Mouse (Mus musculus) kidney, adult 2 months (tissue): ENCODE measurements at regions not wholly inside any gene's neighbourhood (a gene's known extent, or its start where the extent isn't known, plus 50 kb on each side); places are given as distances from the start of the nearest gene placed in this dataset.

Experiments used
- DNase-seq: peaks from one replicate; pipeline ENCODE4 v3.0.0; 2021
- H3K27ac ChIP-seq: fragments of 200-500 bp; 2 replicates; pipeline ENCODE4 v1.5.1; 2012; ENCODE audit warnings: low read depth, low read length, control low read depth, inconsistent platforms; ENCODE audit not compliant: insufficient read depth
- H3K27me3 ChIP-seq: fragments of 200-500 bp; replicated peaks from 2 replicates; pipeline ENCODE4 v1.6.1; 2012; ENCODE audit warnings: mild to moderate bottlenecking, moderate library complexity, low read length, inconsistent platforms; ENCODE audit not compliant: control insufficient read depth, insufficient read depth
- H3K36me3 ChIP-seq: fragments of 200-500 bp; 2 replicates; pipeline ENCODE4 v1.6.1; 2012; ENCODE audit warnings: mild to moderate bottlenecking, moderate library complexity, low read length, inconsistent platforms; ENCODE audit not compliant: control insufficient read depth, insufficient read depth
- H3K4me1 ChIP-seq: fragments of 200-500 bp; 2 replicates; pipeline ENCODE4 v1.6.1; 2011; ENCODE audit warnings: low read length; ENCODE audit not compliant: control insufficient read depth, insufficient read depth
- H3K4me3 ChIP-seq: fragments of 200-500 bp; 2 replicates; pipeline ENCODE4 v1.5.1; 2011; ENCODE audit warnings: mild to moderate bottlenecking, low read depth, low read length, control low read depth; ENCODE audit not compliant: insufficient read depth
- CTCF ChIP-seq: fragments of 200-500 bp; conservative IDR thresholded peaks from 2 replicates; pipeline ENCODE4 v1.5.1; 2011; ENCODE audit warnings: low read depth, mild to moderate bottlenecking, control low read depth, low read length, moderate library complexity, mixed read lengths; ENCODE audit not compliant: insufficient read depth, insufficient read length
- POLR2A ChIP-seq: fragments of 200-500 bp; IDR thresholded peaks from one replicate; pipeline ENCODE4 v1.6.1; 2011; ENCODE audit warnings: low read depth, low read length, control low read depth
- WGBS: fragments of 180-500 bp; shearing (Covaris S2); methylation state at CpG from one replicate; pipeline ENCODE4 v1.1.7; 2018; 5-methylcytosine and 5-hydroxymethylcytosine counted together

- Histone ChIP-seq H3K27ac (no peak overlapping the region), H3K36me3 (no peaks in the 10 kb centered on the region), H3K4me3 (no peak overlapping the region), H3K4me1 (peaks cover under 1% of the 10 kb centered on the region), H3K27me3 (no peaks in the 10 kb centered on the region)
- no peak for DNase-seq
- WGBS = 85% methylated on average over 6 of the region's 6 CpGs
- TF ChIP-seq CTCF (no peak), POLR2A (no peak)
Measured at GRCm38 (mm10) chr15:62198721-62199120, 1275.9 kb upstream of the A1bg start.

GRCm38 (mm10) chr15:62198194-62198593 is 1275.4 kb upstream of the A1bg start:
- H3K4me3 ChIP-seq = no peak overlapping the region
- no peak for DNase-seq
- TF ChIP-seq POLR2A = no peak
- TF ChIP-seq CTCF = no peak
- no peaks in the 10 kb centered on the region for H3K27me3 ChIP-seq
- WGBS = 92% methylated on average over 4 of the region's 4 CpGs
- H3K4me1 ChIP-seq = no peaks in the 10 kb centered on the region
- H3K36me3 ChIP-seq = no peaks in the 10 kb centered on the region
- H3K27ac ChIP-seq = no peak overlapping the region

- H3K27ac ChIP-seq = no peak overlapping the region
- no peak for DNase-seq
- TF ChIP-seq POLR2A (no peak), CTCF (no peak)
- no peaks in the 10 kb centered on the region for H3K36me3 ChIP-seq
- H3K27me3 ChIP-seq = no peaks in the 10 kb centered on the region
- H3K4me3 ChIP-seq = no peak overlapping the region
- WGBS = 70% methylated on average over 5 of the region's 5 CpGs
- H3K4me1 ChIP-seq = no peaks in the 10 kb centered on the region
Measured at GRCm38 (mm10) chr15:62195440-62195839, 1272.6 kb upstream of the A1bg start.

- Histone ChIP-seq H3K27me3 (no peaks in the 10 kb centered on the region), H3K4me1 (no peaks in the 10 kb centered on the region), H3K27ac (no peak overlapping the region), H3K36me3 (no peaks in the 10 kb centered on the region), H3K4me3 (no peak overlapping the region)
- no peak for DNase-seq
- TF ChIP-seq POLR2A (no peak), CTCF (no peak)
- WGBS = 91% methylated on average over 1 of the region's 1 CpGs
Measured at GRCm38 (mm10) chr15:62192706-62193105, 1269.9 kb upstream of the A1bg start.

- Histone ChIP-seq H3K4me3 (no peak overlapping the region), H3K4me1 (no peaks in the 10 kb centered on the region), H3K27me3 (no peaks in the 10 kb centered on the region), H3K27ac (no peak overlapping the region), H3K36me3 (no peaks in the 10 kb centered on the region)
- DNase-seq = no peak
- TF ChIP-seq POLR2A (no peak), CTCF (no peak)
- 88% methylated on average over 1 of the region's 1 CpGs for WGBS
Measured at GRCm38 (mm10) chr15:62191641-62192040, 1268.8 kb upstream of the A1bg start.

- DNase-seq = no peak
Measured at GRCm38 (mm10) chr15:62190977-62191614, 1268.3 kb upstream of the A1bg start.

GRCm38 (mm10) chr15:62190224-62190910 is 1267.6 kb upstream of the A1bg start:
- TF ChIP-seq CTCF (no peak), POLR2A (no peak)
- Histone ChIP-seq H3K36me3 (no peaks in the 10 kb centered on the region), H3K27ac (no peak overlapping the region), H3K4me3 (no peak overlapping the region), H3K4me1 (no peaks in the 10 kb centered on the region), H3K27me3 (no peaks in the 10 kb centered on the region)
- WGBS = 91% methylated on average over 5 of the region's 5 CpGs
- DNase-seq = no peak

More at GRCm38 (mm10) chr15:62190977-62191614, 1268.3 kb upstream of the A1bg start:
- TF ChIP-seq POLR2A (no peak), CTCF (no peak)
- Histone ChIP-seq H3K27me3 (no peaks in the 10 kb centered on the region), H3K36me3 (no peaks in the 10 kb centered on the region), H3K4me3 (no peak overlapping the region), H3K4me1 (no peaks in the 10 kb centered on the region), H3K27ac (no peak overlapping the region)
- WGBS = 93% methylated on average over 5 of the region's 5 CpGs
